Mouse (Mus musculus): ENCODE data around the gene Arhgef38. TPM values are rescaled to one million over a fixed set of nuclear protein-coding genes. Genes with fewer than 3 reads are reported as not detected.

Arhgef38 gene
- polyA plus RNA-seq, 1 experiment from 2014 or later, result not detected

DNA sequence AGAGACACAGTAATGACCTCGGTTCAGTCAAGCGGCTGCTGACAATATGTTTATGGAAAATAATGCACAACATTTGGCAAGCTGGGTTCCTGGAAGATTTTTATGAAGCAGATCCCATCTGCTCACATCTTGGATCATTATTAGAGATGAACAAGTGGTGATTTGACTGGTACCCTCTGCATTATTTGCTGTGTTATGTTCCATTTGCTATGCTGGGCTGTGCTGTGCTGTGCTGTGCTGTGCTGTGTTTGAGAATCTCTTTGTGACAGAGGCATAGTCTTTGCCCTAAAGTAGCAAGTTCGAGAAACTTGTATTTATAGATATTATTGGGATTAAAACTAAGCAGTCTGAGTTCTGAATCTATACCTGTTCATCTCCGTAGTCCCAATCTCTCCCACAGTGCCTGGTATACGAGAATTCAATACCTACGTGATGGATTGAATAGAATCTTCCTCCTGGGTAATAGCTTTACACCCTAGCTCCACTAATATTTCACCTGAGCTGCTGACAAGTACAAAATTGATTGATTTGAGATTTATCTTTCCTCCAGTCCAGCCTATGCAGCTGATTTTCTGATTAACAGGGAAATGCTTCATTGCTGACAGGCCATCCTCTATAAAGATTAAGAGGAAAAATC, 90.1 kb downstream of the Arhgef38 start:
- WGBS (ENCODE audit: missing documents), result 89% methylated on average over 6 of the region's 6 CpGs
- Histone ChIP-seq H3K79me2 (ENCODE audit: inconsistent target) (no peaks in the 10 kb centered on the region), H3K36me3 (ENCODE audit: inconsistent target) (no peaks in the 10 kb centered on the region), H3K4me3 (ENCODE audit: inconsistent target) (no peak overlapping the region), H3K27ac (no peak overlapping the region)

DNA sequence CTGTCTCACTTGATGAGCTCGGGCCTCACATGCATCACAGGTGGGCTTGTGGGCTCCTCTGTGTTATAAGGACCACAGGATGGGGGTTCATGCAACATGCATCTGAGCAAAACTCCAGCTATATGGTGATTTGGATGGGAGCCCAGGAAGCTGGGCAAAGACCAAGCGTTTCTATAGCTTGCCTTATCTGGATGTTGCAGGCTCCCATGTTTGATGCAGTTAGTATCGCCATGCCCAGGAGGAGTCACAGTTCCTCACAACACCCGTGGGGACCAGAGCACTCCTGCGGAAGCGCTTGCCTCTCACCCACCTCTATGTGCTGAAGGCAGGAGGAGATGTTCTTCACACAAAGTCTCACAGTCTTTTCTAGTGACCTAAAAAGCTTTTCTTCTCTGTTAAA, 92.9 kb downstream of the Arhgef38 start:
- WGBS (ENCODE audit: missing documents), result 86% methylated on average over 6 of the region's 6 CpGs
- Histone ChIP-seq H3K27ac (no peak overlapping the region), H3K36me3 (ENCODE audit: inconsistent target) (no peaks in the 10 kb centered on the region), H3K4me3 (ENCODE audit: inconsistent target) (no peak overlapping the region), H3K79me2 (ENCODE audit: inconsistent target) (no peaks in the 10 kb centered on the region)

DNA sequence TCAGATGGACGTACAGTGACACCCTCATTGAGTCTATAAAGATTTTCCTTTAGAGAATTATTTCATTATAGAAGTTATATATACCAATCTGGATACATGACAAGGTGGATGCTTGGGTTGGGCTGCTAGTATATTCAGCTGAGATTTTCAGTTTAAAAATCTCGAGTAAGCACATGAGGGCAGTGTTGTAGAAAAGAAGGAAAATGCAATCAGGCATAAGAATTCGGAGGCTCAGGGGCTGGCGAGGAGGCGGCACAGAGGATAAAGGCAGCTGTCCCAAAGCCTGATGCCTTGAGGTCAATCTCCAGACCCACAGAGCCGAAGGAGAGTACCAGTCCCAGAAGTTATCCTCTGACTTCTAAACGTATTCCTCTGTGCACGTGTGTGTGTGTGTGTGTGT, 102.1 kb downstream of the Arhgef38 start:
- H3K36me3 ChIP-seq (ENCODE audit: inconsistent target), result no peaks in the 10 kb centered on the region
- WGBS (ENCODE audit: missing documents), result 89% methylated on average over 8 of the region's 8 CpGs
- H3K27ac ChIP-seq, result no peak overlapping the region
- no peaks in the 10 kb centered on the region for H3K79me2 ChIP-seq (ENCODE audit: inconsistent target)
- H3K4me3 ChIP-seq (ENCODE audit: inconsistent target), result no peak overlapping the region

DNA sequence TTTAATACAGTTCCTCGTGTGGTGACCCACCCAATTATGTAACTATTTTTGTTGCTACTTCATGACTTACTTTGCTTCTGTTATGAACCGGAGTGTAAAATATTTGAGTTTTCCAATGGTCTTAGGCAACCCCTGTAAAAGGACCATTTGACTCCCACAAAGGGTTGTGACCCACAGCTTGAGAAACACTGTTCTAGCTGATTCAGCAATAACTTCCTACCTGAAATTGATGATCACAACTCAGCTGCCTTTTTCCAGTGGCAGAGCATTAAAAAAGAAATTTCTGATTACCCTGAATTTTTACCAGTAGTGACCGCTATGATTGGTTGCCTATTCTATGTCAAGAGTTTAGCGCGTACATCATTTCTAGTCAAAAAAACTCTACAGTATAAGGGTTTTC, 103.4 kb downstream of the Arhgef38 start:
- Histone ChIP-seq H3K4me3 (ENCODE audit: inconsistent target) (no peak overlapping the region), H3K36me3 (ENCODE audit: inconsistent target) (no peaks in the 10 kb centered on the region), H3K79me2 (ENCODE audit: inconsistent target) (no peaks in the 10 kb centered on the region), H3K27ac (no peak overlapping the region)
- WGBS (ENCODE audit: missing documents), result 93% methylated on average over 5 of the region's 5 CpGs

DNA sequence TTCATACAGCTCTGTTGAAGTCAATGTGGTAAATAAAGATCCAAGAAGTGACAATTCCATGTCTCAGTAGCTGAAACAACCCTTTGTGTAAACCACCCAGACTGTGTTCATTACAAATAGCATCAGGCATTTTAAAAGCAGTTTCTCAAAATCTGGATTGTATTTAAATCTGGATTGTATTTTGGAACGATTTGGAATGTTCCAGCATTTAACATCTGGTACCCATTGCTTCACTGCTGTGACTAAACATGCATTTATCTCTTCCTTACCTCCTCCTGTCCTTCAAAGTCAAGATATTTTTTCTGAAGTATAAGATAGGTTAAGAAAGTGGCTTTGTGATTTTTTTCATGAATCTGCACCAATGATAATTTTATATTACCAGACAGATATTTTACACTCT, 121.5 kb downstream of the Arhgef38 start:
- 82% methylated on average over 1 of the region's 1 CpGs for WGBS (ENCODE audit: missing documents)
- Histone ChIP-seq H3K4me3 (ENCODE audit: inconsistent target) (no peak overlapping the region), H3K36me3 (ENCODE audit: inconsistent target) (peaks cover 12% of the 10 kb centered on the region), H3K79me2 (ENCODE audit: inconsistent target) (no peaks in the 10 kb centered on the region), H3K27ac (no peak overlapping the region)

DNA sequence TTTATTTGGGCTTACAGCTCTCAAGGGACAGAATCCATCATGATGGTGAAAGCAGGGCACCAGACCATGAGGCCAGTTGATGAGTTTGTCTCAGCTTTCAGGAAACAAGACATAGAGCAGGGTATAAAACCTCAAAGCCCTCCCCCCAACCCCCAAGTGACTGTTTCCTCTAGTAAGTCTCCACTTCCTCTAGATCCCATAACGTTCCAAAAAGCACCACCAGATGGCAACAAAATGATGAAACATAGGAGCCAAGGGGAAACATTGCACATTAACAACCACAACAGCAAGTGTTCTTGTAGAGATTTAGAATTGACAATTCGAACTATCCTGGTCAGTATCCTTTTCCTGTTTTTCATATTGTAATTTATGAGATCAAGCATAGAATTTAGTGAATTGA, 123.0 kb downstream of the Arhgef38 start:
- H3K79me2 ChIP-seq (ENCODE audit: inconsistent target), result no peaks in the 10 kb centered on the region
- 29% methylated on average over 2 of the region's 2 CpGs for WGBS (ENCODE audit: missing documents)
- peaks cover 18% of the 10 kb centered on the region for H3K36me3 ChIP-seq (ENCODE audit: inconsistent target)
- no peak overlapping the region for H3K4me3 ChIP-seq (ENCODE audit: inconsistent target)
- no peak overlapping the region for H3K27ac ChIP-seq

DNA sequence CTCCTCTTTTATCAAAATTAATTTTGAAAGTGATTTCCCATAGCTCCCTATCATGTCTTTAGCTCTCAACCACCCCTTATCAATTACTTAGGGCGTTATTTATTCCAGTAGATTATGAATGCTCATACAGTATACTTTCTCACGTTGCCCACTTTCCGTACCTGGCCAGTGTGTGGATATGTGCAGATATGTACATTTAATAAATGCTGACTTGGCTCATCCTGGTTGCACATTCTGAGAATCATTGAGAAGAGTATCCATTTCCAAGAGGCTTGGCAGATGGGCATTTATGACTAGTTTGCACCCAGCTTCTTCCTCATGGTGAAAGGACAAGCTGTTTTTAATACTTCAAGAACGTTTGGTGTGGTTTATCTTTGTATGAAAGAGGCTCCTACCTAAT, 124.9 kb downstream of the Arhgef38 start:
- H3K4me3 ChIP-seq (ENCODE audit: inconsistent target), result no peak overlapping the region
- no peaks in the 10 kb centered on the region for H3K79me2 ChIP-seq (ENCODE audit: inconsistent target)
- H3K27ac ChIP-seq, result no peak overlapping the region
- 94% methylated on average over 4 of the region's 4 CpGs for WGBS (ENCODE audit: missing documents)
- peaks cover 37% of the 10 kb centered on the region for H3K36me3 ChIP-seq (ENCODE audit: inconsistent target)

DNA sequence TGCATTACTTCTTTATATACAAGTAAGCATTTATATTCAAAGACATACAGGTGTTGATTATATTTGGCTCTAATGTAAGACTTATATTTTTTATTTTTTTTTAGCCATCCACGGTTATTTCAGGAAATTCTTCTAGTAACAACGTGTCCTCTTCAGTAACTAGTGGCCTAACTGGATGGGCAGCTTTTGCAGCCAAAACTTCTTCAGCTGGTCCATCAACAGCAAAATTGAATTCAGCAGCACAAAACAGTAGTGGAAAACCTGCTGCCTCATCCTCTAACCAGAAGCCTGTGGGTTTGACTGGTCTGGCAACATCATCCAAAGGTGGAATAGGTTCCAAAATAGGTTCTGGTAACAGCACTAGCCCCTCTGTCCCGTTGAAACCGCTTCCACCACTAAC, 126.0 kb downstream of the Arhgef38 start:
- peaks cover 38% of the 10 kb centered on the region for H3K36me3 ChIP-seq (ENCODE audit: inconsistent target)
- H3K79me2 ChIP-seq (ENCODE audit: inconsistent target), result no peaks in the 10 kb centered on the region
- WGBS (ENCODE audit: missing documents), result 99% methylated on average over 4 of the region's 4 CpGs
- H3K4me3 ChIP-seq (ENCODE audit: inconsistent target), result no peak overlapping the region
- H3K27ac ChIP-seq, result no peak overlapping the region

DNA sequence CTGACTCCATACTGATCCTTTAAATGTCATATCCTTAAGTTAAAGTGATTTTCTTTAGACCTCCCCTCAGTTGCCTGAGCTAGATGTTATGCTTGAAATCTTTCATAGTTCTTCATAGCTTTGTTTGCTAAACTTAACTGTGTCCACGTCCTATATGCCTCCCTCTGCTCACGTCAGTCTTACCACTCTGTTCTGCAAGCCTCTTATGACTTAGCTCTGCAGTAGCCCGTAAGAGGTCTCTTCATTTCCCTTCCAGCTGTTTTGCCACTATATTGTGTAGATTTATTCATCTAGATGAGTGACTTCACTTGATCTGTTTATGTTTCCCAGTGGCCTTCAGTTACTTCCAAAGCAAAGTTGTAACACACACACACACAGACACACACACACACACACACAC, 130.3 kb downstream of the Arhgef38 start:
- Histone ChIP-seq H3K36me3 (ENCODE audit: inconsistent target) (peaks cover 72% of the 10 kb centered on the region), H3K27ac (no peak overlapping the region), H3K4me3 (ENCODE audit: inconsistent target) (no peak overlapping the region), H3K79me2 (ENCODE audit: inconsistent target) (no peaks in the 10 kb centered on the region)
- 94% methylated on average over 3 of the region's 3 CpGs for WGBS (ENCODE audit: missing documents)

DNA sequence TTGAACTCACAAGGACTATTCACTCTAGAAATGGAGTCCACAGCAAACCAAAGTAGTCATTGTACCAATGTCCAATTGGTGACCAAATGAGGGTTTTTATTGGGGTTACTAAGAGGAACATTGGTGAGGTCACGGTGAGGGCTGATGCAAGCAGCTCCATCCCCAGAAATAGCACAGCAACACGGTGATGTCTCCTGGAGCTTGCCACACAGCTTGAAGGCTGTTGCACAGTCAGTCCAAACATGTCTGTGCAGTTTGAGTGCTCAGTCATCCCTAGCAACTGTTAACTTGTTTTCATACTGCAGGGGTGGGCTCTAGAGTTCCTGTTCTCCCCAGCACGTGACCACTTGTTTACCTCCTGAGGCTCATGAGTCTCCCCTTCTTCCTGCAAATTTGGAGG, 131.0 kb downstream of the Arhgef38 start:
- WGBS (ENCODE audit: missing documents), result 69% methylated on average over 3 of the region's 3 CpGs
- Histone ChIP-seq H3K36me3 (ENCODE audit: inconsistent target) (peaks cover 72% of the 10 kb centered on the region), H3K27ac (no peak overlapping the region), H3K79me2 (ENCODE audit: inconsistent target) (no peaks in the 10 kb centered on the region; the same call in 1 of the 2 replicates), H3K4me3 (ENCODE audit: inconsistent target) (no peak overlapping the region)

DNA sequence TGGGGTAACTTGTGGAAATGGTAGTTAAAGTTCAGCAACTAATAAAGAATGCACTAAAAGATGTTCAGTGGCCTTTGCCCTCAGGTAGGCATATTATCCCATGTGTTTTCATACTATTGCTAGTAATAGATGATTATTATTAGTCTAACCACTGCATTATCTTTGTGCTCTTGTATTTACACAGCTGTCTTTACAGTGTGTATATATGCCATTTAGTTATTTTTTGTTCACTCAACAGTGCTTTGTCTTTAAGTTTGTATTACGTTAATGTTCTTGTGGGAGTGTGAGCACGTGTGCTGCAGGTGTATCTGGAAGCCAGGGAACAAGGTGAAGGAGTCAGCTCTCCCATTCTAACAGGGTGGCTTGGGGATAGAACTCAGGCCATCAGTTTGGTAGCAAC, 135.8 kb downstream of the Arhgef38 start:
- Histone ChIP-seq H3K36me3 (ENCODE audit: inconsistent target) (peaks cover 66% of the 10 kb centered on the region), H3K27ac (no peak overlapping the region), H3K4me3 (ENCODE audit: inconsistent target) (no peak overlapping the region), H3K79me2 (ENCODE audit: inconsistent target) (peaks cover 46% of the 10 kb centered on the region)
- WGBS (ENCODE audit: missing documents), result 100% methylated on average over 2 of the region's 2 CpGs

DNA sequence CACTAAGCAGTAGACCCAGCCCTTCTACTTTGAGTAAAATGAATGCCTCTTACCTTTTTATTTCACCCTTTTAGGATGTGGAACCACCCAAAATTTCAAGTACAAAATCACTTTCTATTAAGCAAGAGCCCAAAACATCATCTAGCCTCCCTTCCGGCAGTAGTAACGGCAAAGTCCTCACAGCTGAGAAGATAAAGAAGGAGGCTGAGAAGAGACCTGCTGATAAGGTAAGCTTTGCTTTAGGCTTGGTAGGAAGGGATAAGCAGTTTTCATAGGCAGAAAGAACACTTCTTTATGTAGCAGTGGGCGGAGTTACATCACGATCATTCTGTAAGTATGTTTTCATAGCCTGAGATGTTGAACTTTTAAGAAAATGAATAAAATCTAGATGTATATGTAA, 136.4 kb downstream of the Arhgef38 start:
- H3K79me2 ChIP-seq (ENCODE audit: inconsistent target), result peaks cover 51% of the 10 kb centered on the region
- H3K27ac ChIP-seq, result no peak overlapping the region
- no peak overlapping the region for H3K4me3 ChIP-seq (ENCODE audit: inconsistent target)
- 98% methylated on average over 4 of the region's 4 CpGs for WGBS (ENCODE audit: missing documents)
- peaks cover 66% of the 10 kb centered on the region for H3K36me3 ChIP-seq (ENCODE audit: inconsistent target)

DNA sequence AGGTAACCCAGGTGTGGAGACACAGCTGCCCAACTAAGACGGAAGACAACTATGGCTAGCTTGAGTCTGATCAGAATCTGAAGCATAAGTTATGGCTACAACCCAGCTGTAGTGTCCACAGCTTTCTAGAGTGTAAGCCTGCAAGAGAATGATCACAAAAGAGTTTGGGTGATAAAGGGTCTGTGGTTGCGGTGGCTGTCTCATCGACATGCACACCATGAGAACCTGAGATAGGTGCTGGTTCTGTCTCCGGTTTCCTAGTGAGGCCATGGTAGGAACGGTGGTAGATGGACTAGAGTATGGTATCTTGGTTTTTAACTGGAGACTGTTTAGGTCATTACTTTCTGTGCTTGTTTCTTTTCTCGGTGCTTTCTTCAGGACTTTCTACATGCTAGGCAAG, 136.8 kb downstream of the Arhgef38 start:
- H3K4me3 ChIP-seq (ENCODE audit: inconsistent target), result no peak overlapping the region
- H3K79me2 ChIP-seq (ENCODE audit: inconsistent target), result peaks cover 51% of the 10 kb centered on the region
- no peak overlapping the region for H3K27ac ChIP-seq
- 97% methylated on average over 6 of the region's 6 CpGs for WGBS (ENCODE audit: missing documents)
- H3K36me3 ChIP-seq (ENCODE audit: inconsistent target), result peaks cover 62% of the 10 kb centered on the region

DNA sequence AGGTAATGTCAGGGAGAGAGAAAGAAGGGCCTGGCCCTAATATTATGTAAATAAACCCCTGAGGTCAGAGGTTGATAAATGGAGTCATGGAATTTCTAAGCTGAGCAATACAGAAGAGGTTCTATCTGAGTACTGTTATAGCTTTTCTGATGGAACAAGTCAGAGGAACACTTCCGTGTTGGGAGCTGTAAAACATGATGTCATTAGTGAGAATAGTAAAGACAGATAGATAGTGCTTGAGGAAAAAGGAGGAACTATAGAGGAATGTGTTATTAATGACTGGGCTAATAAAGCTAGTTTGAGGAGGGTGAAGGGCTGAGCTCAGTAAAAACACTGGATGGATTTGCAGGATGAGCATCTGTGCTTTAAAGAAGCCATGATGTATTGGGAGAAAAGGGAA, 140.4 kb downstream of the Arhgef38 start:
- 62% methylated on average over 1 of the region's 1 CpGs for WGBS (ENCODE audit: missing documents)
- H3K4me3 ChIP-seq (ENCODE audit: inconsistent target), result no peak overlapping the region
- no peak overlapping the region for H3K27ac ChIP-seq
- peaks cover 27% of the 10 kb centered on the region for H3K36me3 ChIP-seq (ENCODE audit: inconsistent target)
- H3K79me2 ChIP-seq (ENCODE audit: inconsistent target), result peaks cover 70% of the 10 kb centered on the region

DNA sequence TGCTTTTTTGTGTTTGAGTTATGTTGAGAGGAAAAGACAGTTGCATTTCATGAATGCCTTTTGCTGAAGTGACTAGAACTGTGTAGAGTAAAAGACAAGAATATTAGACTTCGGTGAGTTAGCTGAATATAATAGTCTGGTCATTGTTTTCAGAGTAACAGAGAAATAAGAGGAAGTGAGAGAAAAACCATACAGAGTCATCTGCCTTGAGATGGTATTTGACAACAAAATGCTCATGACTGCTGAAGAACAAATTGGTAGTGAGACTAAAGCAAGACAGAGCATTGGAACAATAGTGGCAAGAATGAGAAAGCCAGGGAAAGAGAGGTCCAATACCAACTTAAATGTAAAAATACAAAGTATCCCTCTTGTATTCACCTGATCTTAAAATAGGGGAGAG, 141.8 kb downstream of the Arhgef38 start:
- Histone ChIP-seq H3K4me3 (ENCODE audit: inconsistent target) (peak overlapping the region; percentile 80), H3K27ac (peak overlapping the region; percentile 92)
- 5% methylated on average over 1 of the region's 1 CpGs for WGBS (ENCODE audit: missing documents)

DNA sequence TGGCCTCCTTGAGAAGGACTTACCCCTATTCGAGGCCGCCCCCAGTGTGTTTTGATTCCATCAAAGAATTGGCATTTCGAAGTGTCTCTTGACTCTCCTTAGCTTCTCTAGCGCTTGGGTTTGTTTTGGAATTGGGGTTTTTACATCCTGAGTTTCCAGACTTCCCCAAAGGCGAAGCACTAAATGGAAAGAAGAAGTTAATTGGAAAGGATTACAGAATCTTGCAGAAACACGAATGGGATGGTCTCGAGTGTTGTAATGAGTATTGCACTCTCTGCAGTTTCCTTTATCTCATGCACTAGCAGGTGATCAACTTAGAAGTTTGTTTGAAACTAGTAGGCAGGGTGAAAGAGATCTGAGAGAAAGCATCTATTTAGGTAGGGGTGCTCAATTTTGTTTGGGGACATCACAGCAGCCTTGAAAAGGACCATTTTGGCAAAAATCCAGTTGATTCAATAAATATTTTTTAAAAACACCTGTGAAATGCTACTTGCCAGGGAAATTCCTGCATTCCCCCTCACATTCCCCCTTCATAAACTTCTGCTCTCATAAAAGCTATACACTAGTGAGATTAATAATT, 142.4 kb downstream of the Arhgef38 start:
- H3K79me2 ChIP-seq (ENCODE audit: inconsistent target), result peaks cover 78% of the 10 kb centered on the region
- H3K36me3 ChIP-seq (ENCODE audit: inconsistent target), result peaks cover 8% of the 10 kb centered on the region
- 2% methylated on average over 7 of the region's 7 CpGs for whole genome bisulfite sequencing (ENCODE audit: missing documents)
- peak overlapping the region; percentile 80 for H3K4me3 ChIP-seq (ENCODE audit: inconsistent target)
- peak overlapping the region; percentile 92 for H3K27ac ChIP-seq

More for the DNA sequence above, 141.8 kb downstream of the Arhgef38 start:
- Histone ChIP-seq H3K79me2 (ENCODE audit: inconsistent target) (peaks cover 78% of the 10 kb centered on the region), H3K36me3 (ENCODE audit: inconsistent target) (peaks cover 14% of the 10 kb centered on the region)

Data from macrophage (primary cell).